Mouse (Mus musculus): ENCODE measurements around the gene Fam43b. TPM values are rescaled to one million over a fixed set of nuclear protein-coding genes. Genes with fewer than 3 reads are reported as not detected.

The Fam43b gene
- polyA plus RNA-seq, 1 experiment from 2014 or later, result 8.4 TPM

DNA sequence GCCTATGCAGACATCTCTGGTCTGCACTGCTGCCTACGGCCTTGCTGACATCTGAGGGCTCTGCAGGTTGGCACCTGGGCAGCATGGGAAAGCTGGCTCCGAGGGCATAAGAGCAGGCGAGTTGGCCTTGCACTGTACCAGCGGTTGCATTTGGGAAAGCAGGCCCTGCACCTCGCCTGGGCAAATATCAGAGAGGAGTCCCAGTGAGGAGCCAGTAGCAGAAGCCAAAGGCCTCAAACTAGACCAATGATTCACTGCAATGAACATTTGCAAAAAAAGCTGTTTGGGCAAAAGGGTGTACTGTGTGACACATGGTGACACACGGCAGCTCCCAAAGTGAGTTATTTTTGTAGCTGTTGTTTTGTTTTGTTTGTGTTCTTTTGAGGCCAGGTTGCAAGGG is 28.7 kb upstream of the Fam43b start:
- no peaks in the 10 kb centered on the region for H3K36me3 ChIP-seq (ENCODE audit: control insufficient read depth, insufficient read depth)
- ATAC-seq, result no peak
- H3K9ac ChIP-seq (replicated peaks; ENCODE audit: low read depth, low read length), result no peak overlapping the region
- H3K4me1 ChIP-seq (replicated peaks; ENCODE audit: control insufficient read depth, insufficient read depth, low read length), result no peaks in the 10 kb centered on the region
- WGBS, result 77% methylated on average over 6 of the region's 6 CpGs
- no peak overlapping the region for H3K4me2 ChIP-seq (ENCODE audit: low read length)
- H3K27me3 ChIP-seq (replicated peaks; ENCODE audit: control insufficient read depth, insufficient read depth, low read length), result peaks cover 2% of the 10 kb centered on the region; the same call in 1 of the 2 replicates
- H3K9me3 ChIP-seq (ENCODE audit: control insufficient read depth, low read length), result no peaks in the 10 kb centered on the region
- no peak overlapping the region for H3K4me3 ChIP-seq (replicated peaks; ENCODE audit: low read length)
- H3K27ac ChIP-seq (ENCODE audit: low read length), result no peak overlapping the region

DNA sequence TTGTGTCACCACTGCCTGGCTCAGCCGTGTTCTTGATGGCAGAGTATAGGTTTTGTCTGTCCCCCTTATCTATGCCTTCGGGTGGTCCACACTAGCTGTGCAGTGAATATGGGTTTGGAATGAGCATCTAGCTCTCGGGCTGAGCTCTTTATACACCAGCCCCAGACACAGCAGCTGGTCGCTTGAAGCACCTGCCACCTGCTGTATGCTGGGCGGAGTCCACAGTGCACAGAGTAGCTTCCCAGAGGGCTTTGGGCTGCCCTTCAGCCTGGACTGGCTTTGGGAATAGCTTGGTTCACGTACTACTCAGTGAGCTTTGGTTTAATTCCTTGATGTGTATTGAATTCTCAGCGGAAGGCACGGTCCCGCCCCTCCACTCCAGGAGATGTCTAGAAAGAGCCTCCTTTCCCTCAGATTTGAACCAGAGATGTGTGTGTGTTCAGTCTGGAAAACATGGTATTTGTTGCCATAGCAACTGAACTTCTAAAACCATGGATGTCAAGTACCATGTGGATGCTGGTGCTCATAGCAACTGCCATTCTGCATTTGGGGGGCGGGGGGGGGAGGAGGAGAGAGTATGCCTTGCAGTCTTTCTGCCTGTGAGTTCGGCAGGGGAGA is 22.1 kb upstream of the Fam43b start:
- peak; percentile 54 for ATAC-seq
- H3K4me1 ChIP-seq (replicated peaks; ENCODE audit: control insufficient read depth, insufficient read depth, low read length), result peaks cover 13% of the 10 kb centered on the region
- H3K9me3 ChIP-seq (ENCODE audit: control insufficient read depth, low read length), result no peaks in the 10 kb centered on the region
- H3K4me2 ChIP-seq (ENCODE audit: low read length), result no peak overlapping the region
- H3K36me3 ChIP-seq (ENCODE audit: control insufficient read depth, insufficient read depth), result no peaks in the 10 kb centered on the region
- H3K27me3 ChIP-seq (replicated peaks; ENCODE audit: control insufficient read depth, insufficient read depth, low read length), result no peaks in the 10 kb centered on the region
- H3K4me3 ChIP-seq (replicated peaks; ENCODE audit: low read length), result no peak overlapping the region
- no peak overlapping the region; the same call in 1 of the 2 replicates for H3K27ac ChIP-seq (ENCODE audit: low read length)
- no peak overlapping the region for H3K9ac ChIP-seq (replicated peaks; ENCODE audit: low read depth, low read length)
- WGBS, result 45% methylated on average over 11 of the region's 11 CpGs

DNA sequence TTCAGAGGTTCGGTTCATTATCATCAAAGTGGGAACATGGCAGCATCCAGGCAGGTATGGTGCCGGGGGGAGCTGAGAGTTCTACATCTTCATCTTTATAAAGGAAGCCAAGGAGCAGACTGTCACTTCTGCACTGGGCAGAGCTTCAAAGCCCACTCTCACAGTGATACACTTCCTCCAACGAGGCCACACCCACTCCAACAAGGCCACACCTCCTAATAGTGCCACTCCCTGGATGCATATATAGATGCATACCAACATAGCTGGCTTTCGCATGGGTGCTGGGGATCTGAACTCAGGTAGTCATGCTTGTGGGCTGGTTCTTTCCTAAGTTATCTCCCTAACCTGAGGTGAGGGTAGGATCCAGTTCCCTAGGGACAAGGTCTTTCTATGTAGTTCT is 21.6 kb upstream of the Fam43b start:
- no peak overlapping the region for H3K4me3 ChIP-seq (replicated peaks; ENCODE audit: low read length)
- ATAC-seq, result no peak
- H3K4me2 ChIP-seq (ENCODE audit: low read length), result no peak overlapping the region
- H3K27me3 ChIP-seq (replicated peaks; ENCODE audit: control insufficient read depth, insufficient read depth, low read length), result no peaks in the 10 kb centered on the region
- H3K4me1 ChIP-seq (replicated peaks; ENCODE audit: control insufficient read depth, insufficient read depth, low read length), result peaks cover 13% of the 10 kb centered on the region
- H3K9ac ChIP-seq (replicated peaks; ENCODE audit: low read depth, low read length), result no peak overlapping the region
- no peaks in the 10 kb centered on the region for H3K9me3 ChIP-seq (ENCODE audit: control insufficient read depth, low read length)
- H3K27ac ChIP-seq (ENCODE audit: low read length), result no peak overlapping the region; the same call in 1 of the 2 replicates
- no peaks in the 10 kb centered on the region for H3K36me3 ChIP-seq (ENCODE audit: control insufficient read depth, insufficient read depth)
- 88% methylated on average over 4 of the region's 4 CpGs for WGBS

DNA sequence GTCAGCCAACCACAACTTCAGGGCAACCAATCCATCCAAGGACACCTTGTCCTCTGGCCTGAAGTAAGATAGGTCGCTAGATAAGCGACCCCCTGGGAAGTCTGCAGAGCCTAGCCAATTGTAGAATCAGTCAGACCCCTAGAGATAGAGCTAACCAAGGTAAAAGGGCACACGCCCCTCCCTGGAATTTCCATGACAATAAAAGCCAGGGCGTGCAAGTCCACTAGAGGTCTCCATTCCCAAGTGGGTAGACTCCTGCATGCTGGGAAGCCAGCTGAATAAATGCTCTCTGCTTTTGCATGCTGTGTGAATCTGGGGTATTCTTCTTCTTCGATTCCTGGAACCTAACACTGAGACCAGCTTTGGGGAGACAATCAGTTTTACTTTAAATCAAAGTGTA is 20.1 kb upstream of the Fam43b start:
- H3K4me1 ChIP-seq (replicated peaks; ENCODE audit: control insufficient read depth, insufficient read depth, low read length), result peaks cover 13% of the 10 kb centered on the region
- no peak for ATAC-seq
- WGBS, result 61% methylated on average over 5 of the region's 5 CpGs

DNA sequence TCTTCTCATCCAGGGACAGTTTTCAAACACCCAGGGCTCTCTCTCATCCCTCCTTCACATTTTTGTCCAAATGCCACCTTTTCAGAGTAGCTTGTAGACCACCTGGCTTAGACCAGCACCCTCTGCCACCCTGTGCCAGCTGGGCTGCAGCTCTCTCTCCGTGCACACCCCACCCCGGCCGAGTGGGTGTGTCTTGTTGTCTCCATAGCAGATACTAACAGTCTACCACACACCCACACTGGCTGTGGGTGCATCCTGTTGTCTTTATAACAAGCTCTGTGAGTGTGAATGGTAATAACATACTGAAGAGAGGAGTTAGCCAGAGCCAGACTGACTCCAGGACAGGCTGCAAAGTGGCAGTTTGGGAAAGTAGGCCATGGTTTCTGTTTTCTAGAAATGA is 19.7 kb upstream of the Fam43b start:
- peaks cover 2% of the 10 kb centered on the region for H3K27me3 ChIP-seq (replicated peaks; ENCODE audit: control insufficient read depth, insufficient read depth, low read length)
- H3K27ac ChIP-seq (ENCODE audit: low read length), result no peak overlapping the region
- WGBS, result 77% methylated on average over 3 of the region's 3 CpGs
- H3K36me3 ChIP-seq (ENCODE audit: control insufficient read depth, insufficient read depth), result no peaks in the 10 kb centered on the region
- no peaks in the 10 kb centered on the region for H3K9me3 ChIP-seq (ENCODE audit: control insufficient read depth, low read length)
- no peak overlapping the region for H3K4me2 ChIP-seq (ENCODE audit: low read length)
- no peak overlapping the region for H3K9ac ChIP-seq (replicated peaks; ENCODE audit: low read depth, low read length)
- H3K4me1 ChIP-seq (replicated peaks; ENCODE audit: control insufficient read depth, insufficient read depth, low read length), result peaks cover 13% of the 10 kb centered on the region
- no peak for ATAC-seq
- no peak overlapping the region for H3K4me3 ChIP-seq (replicated peaks; ENCODE audit: low read length)

More for the DNA sequence above, 20.1 kb upstream of the Fam43b start:
- Histone ChIP-seq H3K4me3 (replicated peaks; ENCODE audit: low read length) (no peak overlapping the region), H3K36me3 (ENCODE audit: control insufficient read depth, insufficient read depth) (no peaks in the 10 kb centered on the region), H3K4me2 (ENCODE audit: low read length) (no peak overlapping the region), H3K9ac (replicated peaks; ENCODE audit: low read depth, low read length) (no peak overlapping the region), H3K9me3 (ENCODE audit: control insufficient read depth, low read length) (no peaks in the 10 kb centered on the region), H3K27me3 (replicated peaks; ENCODE audit: control insufficient read depth, insufficient read depth, low read length) (no peaks in the 10 kb centered on the region; the same call in 1 of the 2 replicates), H3K27ac (ENCODE audit: low read length) (no peak overlapping the region)

DNA sequence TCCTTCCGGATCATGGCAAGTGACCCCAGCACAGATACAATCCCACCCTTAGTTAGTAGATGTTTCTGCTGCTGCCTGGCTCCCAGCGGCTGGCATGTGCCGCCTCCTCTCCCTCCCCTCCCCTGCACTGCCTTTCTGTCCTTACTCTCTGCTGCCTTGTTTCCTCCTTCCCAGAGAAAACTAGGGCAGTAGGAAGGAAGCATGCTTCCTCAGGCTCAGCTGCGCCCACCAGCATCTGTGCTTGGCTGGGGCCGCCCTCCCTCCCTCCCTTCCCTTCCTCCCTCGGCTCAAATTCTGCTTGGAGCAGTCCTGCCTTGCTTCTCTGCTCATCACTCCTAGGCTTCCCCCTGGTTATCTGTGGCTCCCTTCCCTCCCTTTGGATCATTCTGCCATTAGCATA is 18.4 kb upstream of the Fam43b start:
- Histone ChIP-seq H3K27ac (ENCODE audit: low read length) (0 out of 2 replicates have a peak overlapping the region, but pooled peaks have one; percentile 32), H3K4me1 (replicated peaks; ENCODE audit: control insufficient read depth, insufficient read depth, low read length) (peaks cover 13% of the 10 kb centered on the region), H3K4me2 (ENCODE audit: low read length) (no peak overlapping the region; the same call in 1 of the 2 replicates), H3K36me3 (ENCODE audit: control insufficient read depth, insufficient read depth) (no peaks in the 10 kb centered on the region), H3K27me3 (replicated peaks; ENCODE audit: control insufficient read depth, insufficient read depth, low read length) (peaks cover 10% of the 10 kb centered on the region), H3K9ac (replicated peaks; ENCODE audit: low read depth, low read length) (no peak overlapping the region), H3K9me3 (ENCODE audit: control insufficient read depth, low read length) (no peaks in the 10 kb centered on the region), H3K4me3 (replicated peaks; ENCODE audit: low read length) (no peak overlapping the region)
- peak; percentile 55; the same call in 1 of the 2 replicates for ATAC-seq
- WGBS, result 24% methylated on average over 5 of the region's 6 CpGs

DNA sequence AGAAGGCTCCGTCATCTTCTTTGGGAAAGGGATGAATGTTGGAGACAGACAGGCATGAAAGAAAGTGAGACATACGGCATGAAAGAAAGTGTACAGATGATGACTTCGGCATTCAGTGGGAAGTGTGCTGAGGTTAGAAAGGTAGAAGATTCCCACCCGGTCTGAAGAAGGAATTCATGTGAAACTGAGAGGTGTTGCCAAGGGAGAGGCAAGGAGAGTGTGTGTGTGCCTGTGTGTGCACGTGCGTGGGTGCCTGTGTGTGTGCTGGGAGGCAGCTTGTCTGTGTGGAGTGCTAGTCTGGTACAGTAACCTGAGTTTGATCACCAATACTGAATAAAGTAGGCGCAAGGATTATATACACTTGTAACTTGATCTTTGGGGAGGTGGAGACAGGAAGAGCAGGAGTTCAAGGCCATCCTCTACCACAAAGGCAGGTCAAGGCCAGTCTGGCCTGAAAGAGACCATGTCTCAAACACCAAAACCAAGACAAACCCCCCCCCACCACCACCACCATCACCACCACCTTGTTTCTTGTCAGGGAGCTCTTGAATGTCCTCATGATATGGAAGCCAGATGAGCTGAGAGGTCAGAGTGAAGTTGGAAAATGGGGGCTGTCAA is 15.3 kb upstream of the Fam43b start:
- H3K27me3 ChIP-seq (replicated peaks; ENCODE audit: control insufficient read depth, insufficient read depth, low read length), result peaks cover 10% of the 10 kb centered on the region
- 60% methylated on average over 7 of the region's 7 CpGs for WGBS
- no peaks in the 10 kb centered on the region for H3K36me3 ChIP-seq (ENCODE audit: control insufficient read depth, insufficient read depth)
- ATAC-seq, result no peak
- no peaks in the 10 kb centered on the region for H3K9me3 ChIP-seq (ENCODE audit: control insufficient read depth, low read length)
- H3K4me2 ChIP-seq (ENCODE audit: low read length), result no peak overlapping the region
- no peak overlapping the region for H3K9ac ChIP-seq (replicated peaks; ENCODE audit: low read depth, low read length)
- H3K4me1 ChIP-seq (replicated peaks; ENCODE audit: control insufficient read depth, insufficient read depth, low read length), result peaks cover 7% of the 10 kb centered on the region
- H3K4me3 ChIP-seq (replicated peaks; ENCODE audit: low read length), result no peak overlapping the region
- no peak overlapping the region for H3K27ac ChIP-seq (ENCODE audit: low read length)

DNA sequence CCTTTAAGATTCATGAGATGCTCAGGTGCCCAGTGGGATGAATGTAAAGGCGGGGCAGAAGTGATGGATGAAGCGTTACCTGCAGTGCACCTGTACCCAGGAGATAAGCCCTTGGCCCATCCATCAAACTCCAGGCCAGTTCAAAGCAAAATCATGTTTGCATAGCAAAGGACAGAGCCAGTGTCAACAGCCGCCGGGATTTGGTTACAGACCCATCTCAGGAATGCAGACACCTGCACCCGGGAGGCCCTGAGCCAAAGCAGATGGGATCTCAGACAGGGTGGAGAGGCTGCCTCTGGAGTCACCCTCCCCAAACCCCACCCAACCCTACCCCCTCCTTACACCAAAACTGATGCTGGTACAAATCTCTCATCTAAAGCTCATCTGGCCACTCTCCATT is 14.7 kb upstream of the Fam43b start:
- Histone ChIP-seq H3K9me3 (ENCODE audit: control insufficient read depth, low read length) (no peaks in the 10 kb centered on the region), H3K4me3 (replicated peaks; ENCODE audit: low read length) (no peak overlapping the region), H3K27ac (ENCODE audit: low read length) (no peak overlapping the region), H3K4me2 (ENCODE audit: low read length) (no peak overlapping the region), H3K9ac (replicated peaks; ENCODE audit: low read depth, low read length) (no peak overlapping the region), H3K27me3 (replicated peaks; ENCODE audit: control insufficient read depth, insufficient read depth, low read length) (peaks cover 10% of the 10 kb centered on the region), H3K36me3 (ENCODE audit: control insufficient read depth, insufficient read depth) (no peaks in the 10 kb centered on the region), H3K4me1 (replicated peaks; ENCODE audit: control insufficient read depth, insufficient read depth, low read length) (peaks cover 7% of the 10 kb centered on the region)
- ATAC-seq, result no peak
- 20% methylated on average over 5 of the region's 5 CpGs for WGBS

DNA sequence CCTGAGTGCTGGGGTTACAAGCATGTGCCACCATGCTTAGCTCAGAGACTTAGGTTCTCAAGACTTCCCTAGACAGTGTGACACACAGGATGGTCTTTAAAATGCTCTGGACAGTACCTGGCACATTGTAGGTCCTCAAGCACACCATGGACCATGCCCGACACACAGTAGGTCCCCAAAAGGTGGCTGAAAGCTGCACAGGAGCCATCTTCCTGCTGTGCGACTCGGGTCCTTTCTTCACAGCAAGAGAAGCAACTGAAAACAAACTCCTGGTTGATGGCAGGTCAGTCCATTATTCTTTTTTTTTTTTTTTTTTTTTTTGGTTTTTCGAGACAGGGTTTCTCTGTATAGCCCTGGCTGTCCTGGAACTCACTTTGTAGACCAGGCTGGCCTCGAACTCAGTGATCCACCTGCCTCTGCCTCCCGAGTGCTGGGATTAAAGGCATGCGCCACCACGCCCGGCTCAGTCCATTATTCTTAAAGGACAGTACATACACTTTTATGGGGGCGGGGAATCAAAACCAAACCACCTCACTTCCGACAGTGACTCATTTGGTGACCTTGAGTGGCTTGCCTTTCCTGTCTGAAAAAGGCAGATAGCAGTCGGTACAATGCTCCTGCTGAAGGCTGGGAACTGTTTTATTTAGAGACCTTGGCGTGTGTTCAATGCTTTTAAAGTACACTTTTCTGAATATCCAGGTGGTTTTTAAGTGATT is 11.3 kb upstream of the Fam43b start:
- ATAC-seq, result no peak
- Histone ChIP-seq H3K4me3 (replicated peaks; ENCODE audit: low read length) (no peak overlapping the region), H3K9ac (replicated peaks; ENCODE audit: low read depth, low read length) (no peak overlapping the region), H3K4me2 (ENCODE audit: low read length) (no peak overlapping the region), H3K36me3 (ENCODE audit: control insufficient read depth, insufficient read depth) (no peaks in the 10 kb centered on the region), H3K4me1 (replicated peaks; ENCODE audit: control insufficient read depth, insufficient read depth, low read length) (no peaks in the 10 kb centered on the region), H3K27ac (ENCODE audit: low read length) (no peak overlapping the region), H3K27me3 (replicated peaks; ENCODE audit: control insufficient read depth, insufficient read depth, low read length) (peaks cover 10% of the 10 kb centered on the region), H3K9me3 (ENCODE audit: control insufficient read depth, low read length) (no peaks in the 10 kb centered on the region)
- 79% methylated on average over 12 of the region's 13 CpGs for WGBS

Data from forebrain, embryonic 16.5 days (tissue).